Mouse (Mus musculus) T-helper 1 cell (primary cell): ENCODE data around the gene Prkag2.

Experiments used
- in situ Hi-C: fragments of 300-600 bp; cut with MboI, MseI; formaldehyde crosslinking; loops from one replicate; pipeline ENCODE4 v1.15.1; 2025; ENCODE audit warnings: high pct_unique_total_duplicates

Gene Prkag2

GRCm38 (mm10) chr5:25050827-25051226 lies 49.6 kb downstream of the Prkag2 start:
- in situ Hi-C loops = no loop called here

GRCm38 (mm10) chr5:25047670-25048069 lies 52.8 kb downstream of the Prkag2 start:
- in situ Hi-C loops = no loop called here

GRCm38 (mm10) chr5:25046762-25047161 lies 53.7 kb downstream of the Prkag2 start:
- in situ Hi-C loops = no loop called here

- in situ Hi-C loops = no loop called here
Measured at GRCm38 (mm10) chr5:25044007-25044406, 56.4 kb downstream of the Prkag2 start.

- in situ Hi-C loops = no loop called here
Measured at GRCm38 (mm10) chr5:25041947-25042346, 58.5 kb downstream of the Prkag2 start.

- in situ Hi-C loops = no loop called here
Measured at GRCm38 (mm10) chr5:25041307-25041706, 59.1 kb downstream of the Prkag2 start.

GRCm38 (mm10) chr5:25040903-25041302 lies 59.5 kb downstream of the Prkag2 start:
- in situ Hi-C loops = no loop called here

GRCm38 (mm10) chr5:25038827-25039226 lies 61.6 kb downstream of the Prkag2 start:
- in situ Hi-C loops = loop anchor here (5.0 kb wide), 1 partner anchor 33 kb away; no protein-coding TSS in a partner anchor

GRCm38 (mm10) chr5:25035391-25035790 lies 65.1 kb downstream of the Prkag2 start:
- in situ Hi-C loops = loop anchor here (5.0 kb wide), 1 partner anchor 37 kb away; no protein-coding TSS in a partner anchor

GRCm38 (mm10) chr5:25031456-25031856 lies 69.0 kb downstream of the Prkag2 start:
- in situ Hi-C loops = no loop called here

- in situ Hi-C loops = no loop called here
Measured at GRCm38 (mm10) chr5:25031037-25031436, 69.4 kb downstream of the Prkag2 start.

GRCm38 (mm10) chr5:25030276-25030681 lies 70.2 kb downstream of the Prkag2 start:
- in situ Hi-C loops = no loop called here

- in situ Hi-C loops = no loop called here
Measured at GRCm38 (mm10) chr5:25027673-25028072, 72.8 kb downstream of the Prkag2 start.

- in situ Hi-C loops = no loop called here
Measured at GRCm38 (mm10) chr5:25025309-25026019, 75.0 kb downstream of the Prkag2 start.

- in situ Hi-C loops = no loop called here
Measured at GRCm38 (mm10) chr5:25022904-25023303, 77.5 kb downstream of the Prkag2 start.

- in situ Hi-C loops = no loop called here
Measured at GRCm38 (mm10) chr5:25019221-25019620, 81.2 kb downstream of the Prkag2 start.

- in situ Hi-C loops = no loop called here
Measured at GRCm38 (mm10) chr5:25012134-25012533, 88.3 kb downstream of the Prkag2 start.

GRCm38 (mm10) chr5:25011019-25011485 lies 89.4 kb downstream of the Prkag2 start:
- in situ Hi-C loops = no loop called here

GRCm38 (mm10) chr5:25010438-25010892 lies 90.0 kb downstream of the Prkag2 start:
- in situ Hi-C loops = no loop called here

GRCm38 (mm10) chr5:25009770-25010169 lies 90.7 kb downstream of the Prkag2 start:
- in situ Hi-C loops = loop anchor here (5.0 kb wide), 1 partner anchor 337 kb away; no protein-coding TSS in a partner anchor

- in situ Hi-C loops = loop anchor here (5.0 kb wide), 1 partner anchor 337 kb away; no protein-coding TSS in a partner anchor
Measured at GRCm38 (mm10) chr5:25008966-25009365, 91.5 kb downstream of the Prkag2 start.

GRCm38 (mm10) chr5:25006848-25007247 lies 93.6 kb downstream of the Prkag2 start:
- in situ Hi-C loops = loop anchor here (5.0 kb wide), 1 partner anchor 335 kb away; no protein-coding TSS in a partner anchor

GRCm38 (mm10) chr5:25005532-25006129 lies 94.8 kb downstream of the Prkag2 start:
- in situ Hi-C loops = loop anchor here (5.0 kb wide), 1 partner anchor 333 kb away; no protein-coding TSS in a partner anchor
